8 mouse cellular contexts compared by ENCODE assay signal in the genomic region with DNA sequence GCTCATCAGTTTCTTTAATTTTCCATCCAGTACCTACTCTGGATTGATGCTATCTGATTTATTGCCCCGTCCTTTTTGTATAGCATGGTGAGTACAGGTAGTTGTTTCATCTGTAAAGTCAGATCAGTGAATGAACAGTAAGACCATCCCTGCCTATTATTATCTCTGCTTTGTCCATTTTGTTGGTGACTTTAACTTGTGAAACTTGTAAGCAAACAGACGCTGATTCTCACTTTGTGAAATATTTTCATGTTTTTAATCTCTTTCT. TPM values are rescaled to one million over a fixed set of nuclear protein-coding genes. Genes with fewer than 3 reads are reported as not detected.
DNase-seq lines count a peak whose midpoint lies in the region; ATAC-seq and TF ChIP-seq lines count a peak whose summit lies in the region.

No protein-coding gene starts in this region.

- peaks cover 7% of the 10 kb centered on the region for H3K4me1 ChIP-seq in heart, adult 2 months (ENCODE audit: control insufficient read depth, insufficient read depth, low read length)
- peaks cover 2 to 31% of the 10 kb centered on the region in 2 experiments for H3K4me1 ChIP-seq in CH12.LX (ENCODE audit: control insufficient read depth in 1 of 2, insufficient read depth in 2 of 2)
- H3K4me1 ChIP-seq in forebrain, embryonic 15.5 days: peaks cover 24% of the 10 kb centered on the region
- H3K4me1 ChIP-seq in liver, embryonic 14.5 days (replicated peaks; ENCODE audit: control insufficient read depth in 2 of 2, insufficient read depth in 2 of 2, low read length in 1 of 2): peaks cover 13 to 30% of the 10 kb centered on the region in 2 experiments

- TF ChIP-seq POLR2A in heart, adult 2 months (IDR thresholded peaks at IDR 0.05; ENCODE audit: insufficient read depth, low read depth, low read length): no peak
- TF ChIP-seq POLR2A in CH12.LX (IDR thresholded peaks at IDR 0.05; ENCODE audit: low read depth, low read length): no peak

- no peak for TF ChIP-seq EP300 in heart, adult 2 months (IDR thresholded peaks at IDR 0.05; ENCODE audit: insufficient read depth, low read depth, low read length)
- no peak for TF ChIP-seq EP300 in CH12.LX (IDR thresholded peaks at IDR 0.05; ENCODE audit: low read length)
- no peak for TF ChIP-seq EP300 in liver, embryonic 14.5 days (IDR thresholded peaks at IDR 0.05; ENCODE audit: low read depth)

- no peaks in the 10 kb centered on the region for H3K27me3 ChIP-seq in heart, adult 2 months (ENCODE audit: control insufficient read depth, insufficient read depth, low read length)
- H3K27me3 ChIP-seq in CH12.LX (replicated peaks): no peaks in the 10 kb centered on the region
- no peaks in the 10 kb centered on the region for H3K27me3 ChIP-seq in forebrain, embryonic 15.5 days
- no peaks in the 10 kb centered on the region for H3K27me3 ChIP-seq in liver, embryonic 14.5 days (ENCODE audit: control insufficient read depth, insufficient read depth, low read length)

- dilution Hi-C loops in CH12.LX (cut with MboI; ENCODE audit: extremely low pct_ligation_motif_present, extremely low pct_unique_long_range_greater_than_20kb, low sequenced_read_pairs): no loop called here

- H3K27ac ChIP-seq in heart, adult 2 months: peak overlapping the region; percentile 78; the same call in 1 of the 2 replicates
- H3K27ac ChIP-seq in CH12.LX (ENCODE audit: insufficient read depth, low read depth): no peak overlapping the region
- H3K27ac ChIP-seq in forebrain, embryonic 15.5 days (replicated peaks): peak overlapping the region; percentile 84; the same call in 1 of the 2 replicates
- H3K27ac ChIP-seq in liver, embryonic 14.5 days: peak overlapping the region; percentile 40

- H3K36me3 ChIP-seq in heart, adult 2 months (ENCODE audit: control insufficient read depth, insufficient read depth, low read length): peaks cover 2% of the 10 kb centered on the region; the same call in 1 of the 2 replicates
- H3K36me3 ChIP-seq in CH12.LX (replicated peaks in 1 of 2; ENCODE audit: control insufficient read depth in 1 of 2, insufficient read depth in 1 of 2, low read length in 1 of 2): peaks cover 0 to 22% of the 10 kb centered on the region in 2 experiments
- H3K36me3 ChIP-seq in forebrain, embryonic 15.5 days: peaks cover 9% of the 10 kb centered on the region; the same call in 1 of the 2 replicates
- no peaks in the 10 kb centered on the region for H3K36me3 ChIP-seq in liver, embryonic 14.5 days (replicated peaks; ENCODE audit: control insufficient read depth, insufficient read depth, low read depth)

- in situ Hi-C loops in CH12.LX (cut with MboI; ENCODE audit: low pct_ligation_motif_present, low pct_unique_long_range_greater_than_20kb, low sequenced_read_pairs): no loop called here

- TF ChIP-seq RAD21 in CH12.LX (IDR thresholded peaks at IDR 0.05; ENCODE audit: low read depth, low read length): no peak

- H3K79me2 ChIP-seq in heart, adult 2 months (replicated peaks; ENCODE audit: control insufficient read depth, insufficient read depth, low read length): peaks cover 4% of the 10 kb centered on the region
- H3K79me2 ChIP-seq in CH12.LX (replicated peaks; ENCODE audit: control insufficient read depth, extremely low read depth, insufficient read depth, poor library complexity, severe bottlenecking): no peaks in the 10 kb centered on the region

- no peak for ATAC-seq in forebrain, embryonic 15.5 days (replicated peaks)
- no peak for ATAC-seq in liver, embryonic 14.5 days (ENCODE audit: insufficient read depth)

- no peaks in the 10 kb centered on the region for H3K9me3 ChIP-seq in CH12.LX (replicated peaks; ENCODE audit: low read length)
- no peaks in the 10 kb centered on the region for H3K9me3 ChIP-seq in forebrain, embryonic 15.5 days
- no peaks in the 10 kb centered on the region for H3K9me3 ChIP-seq in liver, embryonic 14.5 days (ENCODE audit: control insufficient read depth, low read length)

- 50% methylated on average over 2 of the region's 2 CpGs for WGBS in heart, adult 2 months
- 81% methylated on average over 2 of the region's 2 CpGs for WGBS in forebrain, embryonic 15.5 days
- WGBS in liver, embryonic 14.5 days (ENCODE audit: insufficient replicate concordance): 18% methylated on average over 2 of the region's 2 CpGs

- peak overlapping the region; percentile 70 for H3K4me2 ChIP-seq in CH12.LX (ENCODE audit: insufficient read depth, low read depth, poor library complexity, severe bottlenecking)
- H3K4me2 ChIP-seq in forebrain, embryonic 15.5 days (replicated peaks): peak overlapping the region; percentile 62
- peak overlapping the region; percentile 68 for H3K4me2 ChIP-seq in liver, embryonic 14.5 days (ENCODE audit: low read depth)

- H3K9ac ChIP-seq in heart, adult 2 months (ENCODE audit: low read depth, low read length): peak overlapping the region; percentile 97
- H3K9ac ChIP-seq in CH12.LX (ENCODE audit: insufficient read depth, low read depth): peak overlapping the region; percentile 76; the same call in 1 of the 2 replicates
- peak overlapping the region; percentile 93 for H3K9ac ChIP-seq in forebrain, embryonic 15.5 days (replicated peaks)
- H3K9ac ChIP-seq in liver, embryonic 14.5 days (replicated peaks): peak overlapping the region; percentile 63

- no peak for DNase-seq in heart, adult 2 months
- no peak for DNase-seq in heart, adult 18-20 months
- no peak for DNase-seq in CH12.LX (ENCODE audit: extremely low read depth)
- no peak for DNase-seq in liver, embryonic 14.5 days (ENCODE audit: low read depth in 3 of 3, low spot score in 3 of 3)
- no peak for DNase-seq in right cerebral cortex, postnatal 14 days
- no peak for DNase-seq in layer of hippocampus, adult 9-10 months (ENCODE audit: low spot score)
- no peak for DNase-seq in c-Kit-positive CD71-positive TER-119-positive erythroid progenitor cells, embryonic 14.5 days (ENCODE audit: low spot score)

- TF ChIP-seq CTCF in heart, adult 2 months (IDR thresholded peaks at IDR 0.05): no peak
- TF ChIP-seq CTCF in CH12.LX (conservative IDR thresholded peaks at IDR 0.05 in 1 of 2, IDR thresholded peaks at IDR 0.05 in 1 of 2; ENCODE audit: low read depth in 2 of 2, low read length in 2 of 2): no peak
- no peak for TF ChIP-seq CTCF in liver, embryonic 14.5 days (IDR thresholded peaks at IDR 0.05; ENCODE audit: low read depth)

- intact Hi-C loops in heart, adult 2 months (cut with DNase I): loop anchor here (2.0 to 5.0 kb wide), 2 partner anchors 135 to 195 kb away; a partner anchor contains a TSS

- peak overlapping the region; percentile 97 for H3K4me3 ChIP-seq in heart, adult 2 months
- H3K4me3 ChIP-seq in CH12.LX (replicated peaks in 1 of 3; ENCODE audit: low read depth in 2 of 3, low read length in 2 of 3, poor library complexity in 1 of 3): peak overlapping the region; percentile 72 to 76 (median 75)
- peak overlapping the region; percentile 94 for H3K4me3 ChIP-seq in forebrain, embryonic 15.5 days
- H3K4me3 ChIP-seq in liver, embryonic 14.5 days (ENCODE audit: insufficient read depth in 1 of 2, low read depth in 2 of 2, low read length in 2 of 2): peak overlapping the region; percentile 73 to 79

TF ChIP-seq in CH12.LX, 34 proteins besides CTCF, POLR2A, EP300 and RAD21 (continues in another document):
- TF ChIP-seq MAX (IDR thresholded peaks at IDR 0.05; ENCODE audit: low read length) (no peak), NELFE (IDR thresholded peaks at IDR 0.05; ENCODE audit: low read depth, low read length) (no peak), GABPA (IDR thresholded peaks at IDR 0.05; ENCODE audit: insufficient replicate concordance, low read depth, low read length) (no peak), JUN (IDR thresholded peaks at IDR 0.05; ENCODE audit: insufficient read depth, low read depth, low read length) (no peak), TCF12 (IDR thresholded peaks at IDR 0.05; ENCODE audit: low read depth, low read length) (no peak), E2F4 (IDR thresholded peaks at IDR 0.05; ENCODE audit: insufficient replicate concordance, low read depth, low read length) (no peak), USF1 (IDR thresholded peaks at IDR 0.05; ENCODE audit: low read depth, low read length) (no peak), POLR2AphosphoS2 (IDR thresholded peaks at IDR 0.05; ENCODE audit: low read depth, low read length) (no peak), MAFK (IDR thresholded peaks at IDR 0.05; ENCODE audit: insufficient replicate concordance, low read length) (no peak), ELF1 (IDR thresholded peaks at IDR 0.05; ENCODE audit: low read depth, low read length) (no peak), KAT2A (IDR thresholded peaks at IDR 0.05; ENCODE audit: insufficient replicate concordance, low read length) (no peak)

RNA-seq across cellular contexts. Expression of a gene that starts 1.2 kb away (rescaled TPM):
- total RNA-seq in heart, adult 2 months (2021): 10 to 100 TPM; 39.3 to 40.8 TPM
- 17.3 and 32.5 TPM in 2 replicates for polyA plus RNA-seq in heart, adult 2 months (2012; rRNA removed)
- total RNA-seq in heart, adult 18-20 months (2021): 10 to 100 TPM; 42.4 to 45.5 TPM
- 22.0 and 22.5 TPM in 2 replicates for total RNA-seq in CH12.LX (2012; rRNA removed)
- 29.3 and 35.3 TPM in 2 replicates for total RNA-seq in CH12.LX (2014; rRNA removed)
- 31.7 and 36.8 TPM in 2 replicates for polyA plus RNA-seq in CH12.LX (2012; ENCODE audit: insufficient read length, low read depth)
- polyA plus RNA-seq in forebrain, embryonic 15.5 days (2015; fragmentation: Nextera tagmentation; extraction: Ambion mirVana): 46.8 and 47.2 TPM in 2 replicates
- polyA plus RNA-seq in liver, embryonic 14.5 days (2012; rRNA removed): 8.1 and 11.9 TPM in 2 replicates
- 18.5 and 20.2 TPM in 2 replicates for polyA plus RNA-seq in liver, embryonic 14.5 days (2014; fragmentation: Nextera tagmentation; extraction: Ambion mirVana)

RNA-seq across cellular contexts. Expression of a gene that starts 53.8 kb away (rescaled TPM):
- total RNA-seq in heart, adult 2 months (2021): 10 to 100 TPM; 11.8 to 13.8 TPM
- polyA plus RNA-seq in heart, adult 2 months (2012; rRNA removed): 14.0 and 26.9 TPM in 2 replicates
- 1 to 10 TPM; 8.7 to 9.3 TPM for total RNA-seq in heart, adult 18-20 months (2021)
- 0.04 TPM in 1 of 2 replicates, not detected in the other for total RNA-seq in CH12.LX (2012; rRNA removed)
- not detected in 2 replicates for total RNA-seq in CH12.LX (2014; rRNA removed)
- not detected in 2 replicates for polyA plus RNA-seq in CH12.LX (2012; ENCODE audit: insufficient read length, low read depth)
- 9.3 and 11.1 TPM in 2 replicates for polyA plus RNA-seq in forebrain, embryonic 15.5 days (2015; fragmentation: Nextera tagmentation; extraction: Ambion mirVana)
- 0.39 TPM in 2 replicates for polyA plus RNA-seq in liver, embryonic 14.5 days (2012; rRNA removed)
- polyA plus RNA-seq in liver, embryonic 14.5 days (2014; fragmentation: Nextera tagmentation; extraction: Ambion mirVana): 0.39 and 0.90 TPM in 2 replicates

RNA-seq across cellular contexts. Expression of a gene that starts 53.9 kb away (rescaled TPM):
- total RNA-seq in heart, adult 2 months (2021): under 1 TPM; 0.42 to 0.57 TPM
- 0.53 and 0.67 TPM in 2 replicates for polyA plus RNA-seq in heart, adult 2 months (2012; rRNA removed)
- under 1 TPM; 0.40 to 0.54 TPM for total RNA-seq in heart, adult 18-20 months (2021)
- not detected in 2 replicates for total RNA-seq in CH12.LX (2012; rRNA removed)
- not detected in 2 replicates for total RNA-seq in CH12.LX (2014; rRNA removed)
- not detected in 2 replicates for polyA plus RNA-seq in CH12.LX (2012; ENCODE audit: insufficient read length, low read depth)
- 11.8 and 14.8 TPM in 2 replicates for polyA plus RNA-seq in forebrain, embryonic 15.5 days (2015; fragmentation: Nextera tagmentation; extraction: Ambion mirVana)
- polyA plus RNA-seq in liver, embryonic 14.5 days (2012; rRNA removed): 0.04 TPM in 1 of 2 replicates, not detected in the other
- not detected in 2 replicates for polyA plus RNA-seq in liver, embryonic 14.5 days (2014; fragmentation: Nextera tagmentation; extraction: Ambion mirVana)
